Mouse (Mus musculus): ENCODE measurements around the gene Hyal3.

Hyal3 gene

DNA sequence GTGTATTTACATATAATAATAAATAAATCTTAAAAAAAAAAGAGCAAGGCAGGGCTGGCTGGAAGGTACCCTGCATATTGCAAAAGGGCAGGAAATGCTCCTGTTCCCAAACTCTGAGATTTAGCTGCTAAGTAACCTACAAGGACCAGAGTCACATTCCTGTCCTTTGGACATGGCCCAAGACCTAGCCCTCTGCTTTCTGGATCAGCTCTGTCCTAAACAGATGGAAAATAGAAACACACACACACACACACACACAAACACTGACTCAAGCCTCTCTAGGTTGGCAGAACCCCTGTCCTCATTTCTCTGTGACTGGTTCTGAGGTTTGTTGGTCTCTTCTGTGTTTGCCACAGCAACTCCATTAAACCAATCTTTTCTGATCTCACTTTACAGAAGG lies 40.3 kb downstream of the Hyal3 start:
- DNase-seq, result peak; percentile 71

DNA sequence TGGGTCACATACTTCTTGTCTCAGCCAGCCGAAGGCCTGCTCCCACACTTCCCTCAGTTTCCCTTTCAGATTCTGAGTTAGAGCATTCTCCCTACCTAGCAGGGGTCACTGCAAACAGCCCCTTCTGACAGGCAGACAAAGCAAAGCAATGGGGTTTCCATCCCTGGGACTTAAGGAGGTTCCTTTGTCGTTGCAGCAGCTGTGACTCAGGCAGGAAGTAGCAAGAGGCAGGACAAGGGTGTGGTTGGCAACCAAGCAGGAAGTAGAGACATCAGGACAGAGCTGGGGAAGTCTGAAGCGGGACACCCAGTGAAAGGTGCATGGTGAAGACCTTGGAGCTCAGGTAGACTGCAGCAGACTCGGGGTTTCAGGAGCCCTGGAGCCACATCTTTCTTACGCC lies 43.9 kb downstream of the Hyal3 start:
- DNase-seq, result peak; percentile 59

DNA sequence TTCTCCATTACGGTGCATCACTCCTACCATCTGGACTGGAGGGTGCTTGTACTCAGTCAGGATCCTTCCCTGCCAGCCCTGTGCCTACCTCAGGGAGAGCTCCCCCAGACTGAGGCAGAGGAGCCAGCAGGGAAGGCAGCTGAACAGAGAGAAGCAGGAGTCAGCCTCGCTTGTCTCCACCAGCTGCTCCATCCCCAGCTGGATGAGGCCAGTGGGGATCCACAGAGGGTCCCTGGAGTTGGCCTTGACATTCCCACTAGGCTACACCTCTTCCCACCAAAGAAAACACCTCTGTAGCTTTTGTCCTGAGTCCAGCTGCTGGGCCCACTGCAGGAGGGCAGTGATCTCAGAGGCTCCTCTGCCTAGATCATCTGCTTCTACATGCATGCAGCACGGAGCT lies 44.3 kb downstream of the Hyal3 start:
- DNase-seq, result no peak

DNA sequence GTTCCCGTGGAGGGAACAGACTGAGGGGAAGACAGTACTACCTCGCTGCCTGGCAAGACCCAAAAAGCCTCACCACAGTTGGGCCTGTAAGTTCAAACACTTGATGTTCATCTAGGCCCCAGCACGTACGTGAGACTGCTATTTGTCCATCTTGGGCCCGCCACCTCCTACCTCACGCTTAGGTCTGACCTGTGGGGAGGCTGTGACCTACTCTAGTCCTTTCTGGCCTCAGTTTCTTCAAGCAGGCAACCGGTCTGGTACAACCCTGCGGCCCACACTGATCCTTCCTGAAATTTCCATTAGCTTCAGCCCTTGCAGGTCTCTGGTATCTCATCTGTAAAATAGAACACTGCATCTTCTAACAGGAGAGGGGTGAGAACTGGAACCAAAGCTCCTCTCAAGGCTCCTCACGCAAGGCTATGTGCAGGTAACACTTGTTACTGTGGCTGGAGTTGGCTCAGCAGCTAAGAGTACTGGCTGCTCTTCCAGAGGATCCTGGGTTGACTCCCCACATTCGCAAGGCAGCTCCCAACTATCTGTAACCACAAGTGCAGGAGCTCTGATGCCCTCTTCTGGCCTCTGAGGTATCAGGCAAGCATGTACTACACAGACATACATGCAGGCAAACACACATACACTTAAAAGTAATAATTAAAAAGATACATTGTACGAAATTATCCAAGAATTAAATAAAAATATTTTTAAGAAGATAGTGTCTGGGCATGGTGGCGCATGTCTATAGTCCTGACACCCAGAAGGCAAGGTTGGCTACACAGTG lies 44.9 kb downstream of the Hyal3 start:
- DNase-seq, result no peak

DNA sequence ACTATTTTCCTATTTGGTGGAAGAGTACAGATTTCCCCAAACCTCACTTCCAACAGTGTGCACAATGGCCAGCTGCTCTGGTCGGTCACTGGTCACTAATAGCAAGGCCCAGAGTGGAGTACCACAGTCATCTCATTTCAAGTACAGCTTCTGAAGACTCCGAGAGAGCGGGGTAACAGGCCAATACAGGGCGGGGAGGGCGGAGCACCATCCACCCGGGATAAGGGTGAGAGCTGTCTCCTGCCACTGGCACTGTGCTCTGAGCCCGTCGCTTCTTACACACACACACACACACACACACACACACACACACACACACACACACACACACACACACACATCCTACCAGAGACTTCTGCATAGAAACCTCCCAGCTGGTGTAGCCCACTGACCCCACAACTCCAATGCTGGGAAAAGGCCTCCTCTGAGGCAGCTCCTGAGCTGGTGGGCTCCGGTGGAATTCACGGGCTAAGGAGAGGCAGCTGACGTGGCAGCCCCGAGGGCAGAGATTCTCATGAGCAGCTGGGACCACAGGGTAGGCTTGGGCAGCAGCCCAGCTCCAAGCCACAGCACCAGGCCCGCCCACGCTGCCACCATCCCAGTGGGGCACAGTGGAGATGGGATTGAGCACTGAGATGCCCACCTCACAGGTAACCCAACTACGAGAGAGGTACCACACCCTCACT lies 45.7 kb downstream of the Hyal3 start:
- DNase-seq, result no peak

GRCm38 (mm10) chr9:107626844-107627277 lies 46.2 kb downstream of the Hyal3 start:
- DNase-seq, result peak; percentile 91

DNA sequence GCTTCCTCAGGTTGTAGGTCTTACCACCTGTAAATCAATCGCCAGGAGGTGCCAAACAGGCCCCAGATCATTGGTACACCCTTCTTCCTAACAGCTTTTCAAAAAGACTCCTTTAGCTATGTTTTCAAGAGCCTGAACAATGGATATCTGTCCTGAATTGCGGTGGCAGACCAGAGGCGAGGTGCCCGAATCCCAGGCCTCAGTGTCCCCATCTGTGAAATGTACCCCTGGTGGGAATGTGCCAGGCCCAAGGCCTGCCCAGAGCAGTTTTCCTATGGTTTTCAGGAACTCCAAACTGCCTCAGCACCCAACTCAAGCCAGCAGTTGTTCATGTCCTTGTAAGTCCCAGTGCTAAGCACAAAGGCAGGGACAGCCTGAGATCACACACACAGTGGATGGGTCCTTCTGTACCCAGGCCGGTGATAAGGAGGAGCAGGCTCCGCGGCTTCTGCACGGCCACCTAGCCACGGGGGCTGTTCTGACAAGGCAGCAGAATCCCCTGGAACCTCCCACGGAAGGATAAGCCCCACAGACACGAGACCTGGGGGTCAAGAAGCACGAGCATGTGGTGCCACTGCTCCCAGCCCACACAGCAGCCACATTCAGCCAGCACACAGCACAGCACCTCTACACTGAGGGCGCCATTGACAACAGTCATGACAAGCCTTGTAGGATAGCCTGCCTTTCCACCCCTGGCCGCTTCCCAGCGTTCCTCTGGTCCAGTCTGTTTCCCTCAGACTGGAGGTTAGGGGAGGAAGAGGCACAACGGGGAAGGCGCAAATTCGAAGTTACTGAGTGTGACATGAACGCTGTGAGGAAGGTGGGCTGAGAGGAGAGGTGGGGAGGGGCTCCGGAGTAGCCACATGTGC lies 47.0 kb downstream of the Hyal3 start:
- DNase-seq, result peak; percentile 12

DNA sequence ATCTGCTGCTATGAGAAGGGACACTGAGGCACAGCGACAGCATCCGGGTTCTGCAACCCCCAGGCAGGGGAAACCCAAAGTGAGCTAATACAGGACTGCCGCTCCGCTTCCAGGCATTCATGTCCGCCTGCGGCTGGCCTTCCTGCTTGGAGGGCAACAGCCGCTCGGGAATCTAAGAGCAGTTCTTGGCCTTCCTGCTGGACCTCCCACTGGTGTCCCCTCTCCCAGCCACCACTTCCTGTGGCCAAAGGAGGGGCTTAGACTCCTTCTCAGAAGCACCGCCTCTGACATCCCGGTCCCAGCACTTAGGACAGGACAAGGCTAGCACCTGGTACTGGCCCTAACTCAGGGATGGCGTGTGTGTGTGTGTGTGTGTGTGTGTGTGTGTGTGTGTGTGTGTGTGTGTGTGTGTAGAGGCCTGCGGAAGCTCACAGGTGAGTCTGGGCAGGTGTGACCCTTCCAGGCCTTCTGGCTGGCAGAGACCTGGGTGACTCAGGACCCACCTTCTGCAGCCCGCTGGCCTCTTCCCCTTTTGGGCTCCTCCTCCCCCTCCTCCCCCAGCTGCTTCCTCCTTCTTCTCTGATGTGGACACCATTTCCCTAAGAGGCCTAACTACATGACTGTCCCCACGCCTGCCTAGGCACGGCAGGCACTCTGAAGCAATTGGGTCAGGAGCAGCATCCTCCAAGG lies 48.2 kb downstream of the Hyal3 start:
- DNase-seq, result peak; percentile 84

DNA sequence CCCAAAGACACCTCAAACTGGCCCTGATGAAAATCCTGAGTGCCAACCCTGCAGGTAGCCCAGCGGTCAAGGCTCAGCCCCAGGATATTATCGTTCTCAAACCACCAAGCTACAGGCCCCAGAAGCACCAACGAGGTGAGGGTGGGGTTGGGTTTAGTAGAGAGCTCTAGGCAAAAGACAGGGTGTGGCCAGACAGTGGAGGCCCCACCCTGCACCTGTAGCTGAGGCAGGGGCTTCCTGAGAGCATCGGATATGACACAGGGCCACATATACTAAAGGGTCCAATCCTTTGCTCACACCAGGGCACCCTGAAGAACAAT lies 48.8 kb downstream of the Hyal3 start:
- no peak for DNase-seq

- peak; percentile 54 for DNase-seq
These were observed 49.3 kb downstream of the Hyal3 start for GRCm38 (mm10) chr9:107629901-107630425.

DNA sequence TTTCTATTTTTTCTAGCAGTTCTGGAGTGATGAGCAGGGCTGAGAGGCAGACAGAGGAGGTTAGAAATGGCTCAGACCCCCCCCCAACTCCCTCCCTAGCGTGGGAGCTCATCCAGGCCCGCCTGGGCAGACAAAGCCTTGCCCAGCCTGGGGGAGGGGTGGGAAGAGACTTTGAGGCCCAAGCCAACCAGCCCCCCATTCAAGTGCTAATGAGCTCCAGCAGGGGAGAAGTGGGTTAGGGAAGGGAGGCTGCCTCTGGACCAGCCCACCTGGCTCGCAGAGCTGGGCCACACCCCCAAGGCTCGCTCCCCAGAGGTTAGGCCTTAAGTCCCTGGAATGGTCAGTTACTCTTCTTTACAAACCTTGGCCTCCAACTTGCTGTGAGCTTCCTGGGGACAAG lies 50.0 kb downstream of the Hyal3 start:
- peak; percentile 20 for DNase-seq

DNA sequence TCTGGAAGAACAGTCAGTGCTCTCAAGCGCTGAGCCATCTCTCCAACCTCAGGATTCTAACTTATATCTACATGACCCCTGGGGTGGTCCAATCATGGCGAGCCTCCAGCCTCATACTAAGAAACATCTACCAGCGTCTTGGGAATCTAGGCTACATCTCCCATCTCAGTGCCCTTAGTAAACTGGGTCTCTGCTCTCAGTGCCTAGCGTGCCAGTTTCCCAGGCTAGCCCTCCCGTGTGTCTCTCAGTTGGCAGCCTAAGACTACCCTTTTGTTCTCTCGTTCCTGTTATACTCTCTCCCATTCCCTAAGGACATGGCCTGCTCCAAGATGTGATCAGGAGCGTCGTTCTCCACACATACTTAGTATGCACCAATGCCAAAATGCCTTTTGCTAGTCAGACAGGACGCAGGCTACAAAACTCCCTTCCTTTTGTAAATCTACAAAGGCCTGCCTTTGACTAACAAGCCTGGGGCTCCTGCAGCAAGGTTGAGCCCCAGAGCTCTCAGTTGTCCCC lies 50.8 kb downstream of the Hyal3 start:
- DNase-seq, result no peak

GRCm38 (mm10) chr9:107631861-107632260 lies 51.2 kb downstream of the Hyal3 start:
- no peak for DNase-seq

DNA sequence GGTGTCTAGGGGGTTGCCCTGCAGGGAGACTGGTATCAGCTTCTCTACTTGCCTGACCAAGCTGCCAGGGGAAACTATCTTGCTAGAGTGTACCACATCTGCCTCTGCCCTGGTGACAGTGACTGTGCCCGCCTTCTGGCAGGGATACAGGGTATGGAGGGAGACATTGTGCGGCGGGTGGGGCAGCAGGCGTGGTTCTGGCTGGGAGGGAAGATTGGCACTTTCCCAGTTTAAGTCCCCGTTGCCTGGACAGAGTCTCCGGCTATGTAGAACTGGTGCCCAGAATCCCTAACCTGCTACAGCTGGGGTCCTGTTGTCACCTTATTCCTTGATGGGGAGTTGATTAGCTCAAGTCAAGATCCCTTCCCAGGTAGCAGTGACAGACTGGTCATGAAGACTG lies 51.9 kb downstream of the Hyal3 start:
- peak; percentile 50 for DNase-seq

DNA sequence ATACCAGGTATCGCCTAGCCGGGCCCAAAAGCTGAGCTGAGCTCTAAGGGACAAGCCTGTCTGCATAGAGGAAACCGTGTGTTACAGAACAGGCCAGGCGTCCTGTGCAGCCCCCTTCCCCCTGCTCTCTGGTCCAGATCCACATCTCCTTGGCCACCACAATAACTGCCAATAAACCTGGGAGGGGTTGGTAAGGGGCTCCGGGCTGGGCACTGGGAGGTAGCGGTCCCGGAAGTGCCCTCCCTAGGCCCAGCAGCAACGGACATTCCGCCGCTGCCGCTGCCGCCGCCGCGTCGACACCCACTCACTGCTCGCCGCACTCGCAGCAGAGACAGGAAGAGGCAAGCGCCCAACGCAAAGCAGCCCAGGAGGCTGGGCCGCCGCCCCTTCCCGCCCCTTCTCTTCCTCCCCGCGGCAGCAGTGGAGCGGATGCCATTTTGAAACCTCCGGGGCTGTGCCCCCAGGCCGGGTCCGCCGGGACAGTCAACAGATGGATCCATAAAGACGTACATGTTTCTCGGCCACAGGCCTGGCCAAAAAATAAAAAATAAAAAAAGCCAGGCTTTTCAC lies 52.6 kb downstream of the Hyal3 start:
- peak; percentile 90 for DNase-seq

GRCm38 (mm10) chr9:107633661-107634405 lies 53.2 kb downstream of the Hyal3 start:
- peak; percentile 45 for DNase-seq

- DNase-seq, result peak; percentile 14
These were observed 54.0 kb downstream of the Hyal3 start for GRCm38 (mm10) chr9:107634406-107635278.

- peak; percentile 98 for DNase-seq
These were observed 54.8 kb downstream of the Hyal3 start, which contains the start of gene Gnai2 for GRCm38 (mm10) chr9:107635279-107636028. Gene Gnai2 (minus strand): TSS chr9:107635367.

Measured in kidney, postnatal 14 days (tissue).